Mouse (Mus musculus) small intestine, adult 2 months (tissue): ENCODE measurements around the gene Olfr1510.
"Not testable (repeated sequence)": the region's sequence is repeated elsewhere in the genome, so short reads cannot be mapped to it uniquely, and the experiment has no call there.

Source experiments
- CTCF ChIP-seq: fragments of 200-500 bp; IDR thresholded peaks from 2 replicates; pipeline ENCODE4 v1.5.1; 2012; ENCODE audit warnings: low read depth, mild to moderate bottlenecking, control low read depth, inconsistent platforms, low read length, moderate library complexity, mixed read lengths; ENCODE audit not compliant: insufficient replicate concordance, insufficient read length; ENCODE audit errors: extremely low read depth
- POLR2A ChIP-seq: fragments of 200-500 bp; IDR thresholded peaks from 2 replicates; pipeline ENCODE4 v1.6.1; 2012; ENCODE audit warnings: low read depth, mild to moderate bottlenecking, control low read depth, inconsistent platforms, low read length, moderate library complexity

DNA sequence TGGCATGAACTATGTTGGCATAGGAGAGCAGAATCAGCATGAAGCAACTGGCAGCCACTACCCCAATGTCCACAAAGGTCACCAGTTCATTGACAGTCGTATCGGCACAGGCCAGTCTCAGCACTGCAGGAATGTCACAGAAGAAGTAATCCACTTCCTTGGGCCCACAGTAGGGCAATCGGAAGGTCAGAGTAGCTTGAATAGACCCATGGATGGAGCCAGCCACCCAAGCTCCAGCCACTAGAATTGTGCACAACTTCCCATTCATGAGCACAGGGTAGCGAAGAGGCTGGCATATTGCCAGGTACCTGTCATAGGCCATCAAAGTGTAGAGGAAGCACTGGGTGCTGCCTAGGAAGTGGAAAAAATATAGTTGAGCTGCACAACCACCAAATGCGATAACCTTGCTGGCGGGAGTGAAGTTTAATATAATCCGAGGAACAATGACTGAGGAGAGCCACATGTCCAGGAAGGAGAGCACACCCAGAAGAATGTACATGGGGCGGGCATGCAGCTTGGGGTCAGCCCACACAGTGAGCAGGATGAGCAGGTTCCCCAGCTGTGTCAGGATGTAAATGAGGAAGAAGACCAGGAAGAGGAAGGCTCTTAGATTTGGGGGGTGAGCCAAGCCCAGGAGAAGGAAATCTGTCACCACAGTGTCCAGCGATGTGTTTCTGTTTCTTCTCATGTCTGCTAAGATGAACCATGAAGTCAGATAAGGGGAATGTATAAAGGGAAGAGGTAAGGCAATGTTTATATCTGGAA is 23.9 kb downstream of the Olfr1510 start:
- TF ChIP-seq CTCF, POLR2A: not testable (repeated sequence)
